Mouse (Mus musculus): ENCODE results near the gene Dnaic1. TPM values are rescaled to one million over a fixed set of nuclear protein-coding genes. Genes with fewer than 3 reads are reported as not detected.

The Dnaic1 gene
- polyA plus RNA-seq, 1 experiment from 2014 or later = 2.4 TPM

DNA sequence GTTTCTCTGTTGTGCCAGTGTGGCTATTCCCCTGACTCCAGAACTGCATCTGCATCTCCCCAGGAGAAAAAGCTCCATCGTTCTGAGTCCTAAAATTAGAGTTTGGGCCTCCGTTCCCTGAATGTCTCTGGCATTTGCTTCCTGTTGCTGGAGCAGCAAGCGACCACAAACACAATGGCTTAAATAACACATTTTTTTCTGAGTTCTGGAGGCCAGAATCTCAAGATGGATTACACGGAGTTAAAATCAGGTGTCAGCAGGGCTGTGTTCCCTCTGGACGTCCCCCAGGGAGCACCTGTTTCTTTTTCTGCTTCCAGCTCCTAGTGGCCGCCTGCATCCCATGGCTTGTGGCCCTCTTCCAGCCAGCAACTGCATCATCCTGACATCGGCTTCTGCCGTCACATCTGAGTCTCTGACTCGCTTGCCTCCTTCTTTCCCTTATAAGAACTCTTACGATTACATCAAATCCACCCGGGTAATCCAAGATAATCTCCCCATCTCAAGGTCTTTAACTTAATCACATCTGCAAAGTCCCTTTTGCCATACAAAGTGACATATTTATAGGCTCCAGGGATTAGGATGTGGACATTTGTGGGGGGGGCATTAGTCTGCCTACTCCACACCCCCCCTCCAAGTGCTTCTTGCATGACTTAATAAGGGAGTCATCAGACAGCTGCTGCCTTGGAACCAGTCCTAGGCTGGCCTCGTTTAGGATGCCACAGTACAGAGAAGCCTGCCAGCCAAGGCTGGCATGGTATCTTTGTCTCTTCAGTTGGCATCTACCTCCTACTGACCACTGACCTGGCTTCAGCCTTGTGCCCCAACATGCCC, 49.6 kb downstream of the Dnaic1 start:
- WGBS = 37% methylated on average over 12 of the region's 12 CpGs
- no peaks in the 10 kb centered on the region for H3K36me3 ChIP-seq
- H3K4me2 ChIP-seq (replicated peaks) = no peak overlapping the region
- peaks cover 23% of the 10 kb centered on the region; the same call in 1 of the 2 replicates for H3K27me3 ChIP-seq
- no peak for ATAC-seq
- H3K9me3 ChIP-seq = no peaks in the 10 kb centered on the region
- H3K9ac ChIP-seq (replicated peaks) = no peak overlapping the region
- no peak overlapping the region for H3K4me3 ChIP-seq (replicated peaks)
- H3K4me1 ChIP-seq (replicated peaks) = peaks cover 37% of the 10 kb centered on the region
- 0 out of 2 replicates have a peak overlapping the region, but pooled peaks have one; percentile 1 for H3K27ac ChIP-seq

DNA sequence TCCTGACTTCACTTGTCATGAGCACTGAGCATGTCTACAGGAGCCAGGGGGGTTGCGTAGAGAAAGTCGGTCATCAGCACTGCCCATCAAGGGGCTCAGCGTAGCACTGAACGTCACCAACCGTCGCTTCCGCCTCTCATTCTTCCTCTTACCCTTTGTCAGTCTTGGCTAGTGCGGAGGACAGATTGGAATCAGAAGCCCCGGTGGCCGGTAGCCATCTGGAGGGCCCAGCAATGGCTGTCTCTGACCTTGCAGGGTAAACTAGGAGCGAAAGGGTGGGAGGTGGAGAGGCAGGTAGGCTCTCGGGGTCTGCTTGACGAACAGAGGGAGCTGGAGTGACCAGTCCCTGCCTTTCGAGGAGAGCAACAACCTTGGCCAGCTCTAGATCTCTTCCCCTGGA, 52.5 kb downstream of the Dnaic1 start:
- Histone ChIP-seq H3K36me3 (no peaks in the 10 kb centered on the region), H3K4me1 (replicated peaks) (peaks cover 23% of the 10 kb centered on the region), H3K27ac (no peak overlapping the region), H3K9me3 (no peaks in the 10 kb centered on the region), H3K4me3 (replicated peaks) (no peak overlapping the region), H3K9ac (replicated peaks) (no peak overlapping the region), H3K27me3 (peaks cover 27% of the 10 kb centered on the region), H3K4me2 (replicated peaks) (no peak overlapping the region)
- ATAC-seq = no peak
- WGBS = 92% methylated on average over 14 of the region's 14 CpGs

DNA sequence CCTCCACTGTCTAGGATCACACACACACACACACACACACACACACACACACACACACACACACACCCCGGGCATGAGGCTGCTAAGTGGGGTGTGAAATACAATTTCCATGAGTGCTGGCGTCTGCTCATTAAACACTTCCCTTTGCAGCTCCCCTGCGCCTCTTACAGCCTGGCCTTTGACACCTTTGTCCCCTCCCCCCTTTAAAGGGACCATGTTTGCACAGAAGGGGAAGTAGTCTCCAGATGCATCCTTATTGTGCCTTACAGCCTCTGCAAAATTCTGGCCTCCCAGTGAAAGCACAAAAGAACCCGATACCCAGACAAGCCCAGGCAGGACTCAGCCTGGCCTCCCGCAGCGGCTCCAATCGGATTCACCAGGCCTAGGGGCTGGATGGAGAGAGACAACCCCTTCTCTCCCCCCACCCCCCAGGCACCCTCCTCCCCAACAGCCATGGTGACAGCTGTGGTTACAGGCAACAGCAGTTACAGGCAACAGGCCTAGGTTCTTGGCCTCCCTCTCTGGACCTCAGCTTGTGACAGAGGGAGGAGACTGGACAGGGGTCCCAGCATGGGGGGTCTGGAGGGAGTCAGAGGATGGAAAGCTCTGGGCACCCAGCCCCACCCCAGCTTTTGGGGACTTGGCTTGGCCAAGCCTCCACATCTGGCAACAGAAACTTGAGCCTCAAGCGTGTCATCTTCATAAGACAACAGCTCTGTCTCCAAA, 58.8 kb downstream of the Dnaic1 start:
- Histone ChIP-seq H3K27ac (peak overlapping the region; percentile 81), H3K9ac (replicated peaks) (peak overlapping the region; percentile 39), H3K27me3 (peaks cover 16% of the 10 kb centered on the region), H3K9me3 (no peaks in the 10 kb centered on the region), H3K4me1 (replicated peaks) (peaks cover 65% of the 10 kb centered on the region), H3K4me3 (replicated peaks) (no peak overlapping the region), H3K4me2 (replicated peaks) (no peak overlapping the region), H3K36me3 (no peaks in the 10 kb centered on the region)
- ATAC-seq = peak; percentile 55
- WGBS = 8% methylated on average over 8 of the region's 8 CpGs

DNA sequence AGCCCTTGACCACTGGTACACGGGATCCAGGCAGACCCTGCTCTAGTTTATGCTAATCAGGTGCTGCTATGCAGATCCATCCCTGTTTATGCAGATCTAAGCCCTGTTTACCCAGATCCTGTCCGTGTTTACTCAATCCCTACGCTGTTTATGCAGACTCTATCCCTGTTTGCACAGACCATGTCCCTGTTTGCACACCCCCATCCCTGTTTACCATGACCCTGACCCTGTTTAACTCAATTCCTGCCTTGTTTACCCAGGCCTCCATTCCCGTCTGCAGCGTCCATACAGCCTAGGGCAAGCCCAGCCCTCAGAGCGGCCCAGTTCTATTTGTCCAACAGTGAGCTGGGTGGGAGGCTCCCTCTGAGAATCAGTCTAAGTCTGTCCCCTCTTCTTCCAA, 60.6 kb downstream of the Dnaic1 start:
- 0 out of 2 replicates have a peak, but pooled peaks have one; percentile 10 for ATAC-seq
- H3K27ac ChIP-seq = peak overlapping the region; percentile 21; the same call in 1 of the 2 replicates
- H3K4me2 ChIP-seq (replicated peaks) = no peak overlapping the region
- WGBS = 26% methylated on average over 6 of the region's 6 CpGs
- H3K27me3 ChIP-seq = peaks cover 11% of the 10 kb centered on the region
- no peak overlapping the region for H3K4me3 ChIP-seq (replicated peaks)
- peaks cover 78% of the 10 kb centered on the region for H3K4me1 ChIP-seq (replicated peaks)
- no peak overlapping the region for H3K9ac ChIP-seq (replicated peaks)
- no peaks in the 10 kb centered on the region for H3K36me3 ChIP-seq
- H3K9me3 ChIP-seq = no peaks in the 10 kb centered on the region

DNA sequence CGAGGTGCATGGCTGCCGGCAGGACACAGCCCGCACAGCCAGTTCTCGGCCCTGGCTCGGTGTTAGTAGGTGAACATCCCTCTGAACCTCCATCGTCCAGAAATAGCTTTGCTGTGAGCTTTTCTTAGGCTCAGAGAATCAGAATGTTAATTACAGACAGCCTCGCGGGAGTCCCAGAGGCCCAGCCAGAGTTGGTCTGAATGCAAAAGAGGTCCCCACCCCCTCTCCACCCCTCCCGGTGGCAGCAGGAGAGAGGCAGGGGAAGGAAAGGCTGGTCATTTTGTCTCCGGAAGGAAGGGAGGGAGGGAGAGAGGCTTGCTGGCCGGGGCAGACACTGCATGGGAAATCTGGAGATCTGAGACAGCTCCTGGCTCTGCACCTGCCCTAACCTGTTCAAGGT, 61.8 kb downstream of the Dnaic1 start:
- Histone ChIP-seq H3K9ac (replicated peaks) (peak overlapping the region; percentile 33; the same call in 1 of the 2 replicates), H3K4me2 (replicated peaks) (peak overlapping the region; percentile 27), H3K36me3 (no peaks in the 10 kb centered on the region), H3K27ac (peak overlapping the region; percentile 83), H3K9me3 (no peaks in the 10 kb centered on the region), H3K4me1 (replicated peaks) (peaks cover 90% of the 10 kb centered on the region), H3K4me3 (replicated peaks) (no peak overlapping the region), H3K27me3 (peaks cover under 1% of the 10 kb centered on the region; the same call in 1 of the 2 replicates)
- ATAC-seq = peak; percentile 44
- WGBS = under 1% methylated on average over 11 of the region's 11 CpGs

DNA sequence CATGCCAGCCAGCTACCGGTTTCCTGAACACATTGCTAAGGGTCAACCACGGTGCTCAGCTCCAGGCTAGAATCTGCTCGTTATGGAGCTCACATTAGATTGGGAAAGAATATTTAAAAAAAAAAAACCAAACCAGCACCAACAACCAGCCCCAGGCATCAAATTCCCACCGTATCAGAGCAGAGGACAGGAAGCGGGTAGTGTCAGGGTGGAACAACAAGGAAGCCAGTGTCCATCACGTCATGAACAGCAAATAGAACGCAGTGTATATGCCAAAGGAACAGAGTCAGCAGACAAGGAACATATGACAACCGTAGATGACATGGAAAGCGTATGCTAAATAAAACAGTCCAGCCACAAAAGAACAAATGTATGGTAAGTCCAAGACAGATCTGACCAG, 63.4 kb downstream of the Dnaic1 start:
- Histone ChIP-seq H3K4me3 (replicated peaks) (no peak overlapping the region), H3K27me3 (0 out of 2 replicates have a peak, but pooled peaks cover 6% of the 10 kb centered on the region), H3K9ac (replicated peaks) (no peak overlapping the region), H3K27ac (no peak overlapping the region), H3K36me3 (peaks cover 10% of the 10 kb centered on the region), H3K9me3 (no peaks in the 10 kb centered on the region), H3K4me2 (replicated peaks) (no peak overlapping the region), H3K4me1 (replicated peaks) (peaks cover 93% of the 10 kb centered on the region)
- no peak for ATAC-seq
- WGBS = 82% methylated on average over 9 of the region's 9 CpGs

DNA sequence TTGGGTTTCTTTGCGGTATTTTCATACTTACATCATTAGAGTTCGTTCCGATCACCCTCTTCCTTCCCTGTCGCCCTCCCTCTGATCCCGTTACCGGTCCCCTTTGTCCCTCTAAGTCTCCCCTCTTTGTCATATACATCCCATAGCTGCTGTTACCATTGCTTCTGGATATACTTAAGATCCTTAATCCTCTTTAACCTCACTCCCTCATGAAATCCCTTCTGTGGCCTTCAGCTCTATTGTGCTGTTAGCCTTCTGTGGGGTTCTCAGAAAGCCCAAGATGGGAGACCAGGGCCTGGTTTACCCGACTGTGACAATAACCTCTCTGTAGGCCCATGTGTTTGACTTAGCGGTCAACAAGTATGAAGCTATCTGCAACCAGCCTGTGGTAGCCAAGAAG, 65.1 kb downstream of the Dnaic1 start:
- peaks cover 92% of the 10 kb centered on the region for H3K4me1 ChIP-seq (replicated peaks)
- ATAC-seq = no peak
- 47% methylated on average over 8 of the region's 8 CpGs for WGBS

DNA sequence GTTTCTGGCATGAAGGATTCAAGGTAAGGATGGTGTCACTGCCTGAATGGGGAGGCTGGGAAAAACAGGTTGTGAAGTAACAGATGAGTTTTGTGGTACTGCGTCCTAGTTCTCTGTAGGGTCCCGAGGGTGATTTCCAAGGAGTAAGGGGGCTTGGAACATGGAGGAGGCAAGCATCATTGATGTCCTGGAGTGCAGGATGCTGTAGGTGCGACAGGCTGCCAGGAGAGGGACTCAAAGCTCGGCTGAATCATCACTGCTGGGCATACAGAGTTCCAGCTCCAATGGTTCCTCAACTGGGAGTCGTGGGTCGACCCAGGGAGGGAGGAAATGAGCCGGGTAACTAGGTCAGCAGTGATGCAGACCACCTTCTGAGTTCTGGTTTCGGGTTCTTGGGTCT, 65.6 kb downstream of the Dnaic1 start:
- Histone ChIP-seq H3K9me3 (no peaks in the 10 kb centered on the region), H3K27ac (no peak overlapping the region), H3K36me3 (peaks cover 10% of the 10 kb centered on the region), H3K4me2 (replicated peaks) (no peak overlapping the region), H3K27me3 (0 out of 2 replicates have a peak, but pooled peaks cover 6% of the 10 kb centered on the region), H3K4me3 (replicated peaks) (no peak overlapping the region), H3K9ac (replicated peaks) (no peak overlapping the region), H3K4me1 (replicated peaks) (peaks cover 86% of the 10 kb centered on the region)
- no peak for ATAC-seq
- 79% methylated on average over 8 of the region's 8 CpGs for whole genome bisulfite sequencing

More for the DNA sequence above, 65.1 kb downstream of the Dnaic1 start:
- Histone ChIP-seq H3K4me2 (replicated peaks) (no peak overlapping the region), H3K27ac (no peak overlapping the region), H3K36me3 (peaks cover 10% of the 10 kb centered on the region), H3K27me3 (0 out of 2 replicates have a peak, but pooled peaks cover 6% of the 10 kb centered on the region), H3K9me3 (no peaks in the 10 kb centered on the region), H3K4me3 (replicated peaks) (no peak overlapping the region), H3K9ac (replicated peaks) (no peak overlapping the region)

DNA sequence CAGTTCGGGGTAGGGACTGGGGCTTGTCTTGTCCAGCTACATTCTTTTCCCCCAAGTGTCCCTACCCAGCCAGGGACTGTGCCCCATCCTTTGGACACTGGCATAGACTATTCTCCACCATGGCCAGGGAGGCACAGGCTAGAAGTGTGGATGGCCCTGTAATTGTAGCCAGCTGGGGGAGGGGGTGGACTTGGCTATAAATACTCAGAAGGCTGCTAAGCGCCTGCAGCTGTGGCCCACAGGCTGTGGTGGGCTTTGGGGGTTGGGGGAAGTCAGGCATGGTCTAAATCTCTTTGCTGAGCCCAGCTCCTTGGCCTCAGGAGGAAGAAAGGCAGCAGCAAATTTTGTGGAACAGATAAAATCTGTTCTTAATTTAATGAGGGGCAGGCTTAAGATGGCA, 66.3 kb downstream of the Dnaic1 start:
- ATAC-seq = no peak
- Histone ChIP-seq H3K27me3 (0 out of 2 replicates have a peak, but pooled peaks cover 6% of the 10 kb centered on the region), H3K9me3 (no peaks in the 10 kb centered on the region), H3K27ac (peak overlapping the region; percentile 68; the same call in 1 of the 2 replicates), H3K9ac (replicated peaks) (peak overlapping the region; percentile 28; the same call in 1 of the 2 replicates), H3K4me1 (replicated peaks) (peaks cover 86% of the 10 kb centered on the region), H3K36me3 (peaks cover 10% of the 10 kb centered on the region), H3K4me2 (replicated peaks) (no peak overlapping the region), H3K4me3 (replicated peaks) (no peak overlapping the region)
- 60% methylated on average over 2 of the region's 2 CpGs for WGBS

DNA sequence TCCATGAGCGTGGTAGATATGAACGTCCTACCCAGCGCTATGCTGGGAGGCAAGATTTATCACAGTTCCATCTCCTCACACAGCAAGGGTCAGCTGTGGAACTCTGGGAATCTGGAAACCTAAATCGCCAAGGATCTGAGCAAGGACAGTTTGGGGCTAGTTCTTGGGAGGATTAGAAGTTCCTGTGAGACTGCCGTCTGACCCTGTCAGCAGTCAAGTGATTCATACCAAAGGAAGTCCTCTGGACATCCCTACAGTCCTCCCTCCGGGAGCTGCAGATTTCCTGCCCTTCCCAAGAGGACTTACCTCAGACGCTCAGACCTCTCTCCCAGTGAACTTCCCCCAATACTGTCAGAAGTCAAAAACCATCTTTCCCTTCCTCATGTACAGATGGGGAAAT, 66.8 kb downstream of the Dnaic1 start:
- Histone ChIP-seq H3K4me1 (replicated peaks) (peaks cover 82% of the 10 kb centered on the region), H3K36me3 (peaks cover 10% of the 10 kb centered on the region), H3K4me2 (replicated peaks) (0 out of 2 replicates have a peak overlapping the region, but pooled peaks have one; percentile 1), H3K9ac (replicated peaks) (peak overlapping the region; percentile 28; the same call in 1 of the 2 replicates), H3K9me3 (no peaks in the 10 kb centered on the region), H3K27me3 (0 out of 2 replicates have a peak, but pooled peaks cover 6% of the 10 kb centered on the region), H3K4me3 (replicated peaks) (no peak overlapping the region), H3K27ac (peak overlapping the region; percentile 68)
- ATAC-seq = no peak
- WGBS = 58% methylated on average over 7 of the region's 7 CpGs

DNA sequence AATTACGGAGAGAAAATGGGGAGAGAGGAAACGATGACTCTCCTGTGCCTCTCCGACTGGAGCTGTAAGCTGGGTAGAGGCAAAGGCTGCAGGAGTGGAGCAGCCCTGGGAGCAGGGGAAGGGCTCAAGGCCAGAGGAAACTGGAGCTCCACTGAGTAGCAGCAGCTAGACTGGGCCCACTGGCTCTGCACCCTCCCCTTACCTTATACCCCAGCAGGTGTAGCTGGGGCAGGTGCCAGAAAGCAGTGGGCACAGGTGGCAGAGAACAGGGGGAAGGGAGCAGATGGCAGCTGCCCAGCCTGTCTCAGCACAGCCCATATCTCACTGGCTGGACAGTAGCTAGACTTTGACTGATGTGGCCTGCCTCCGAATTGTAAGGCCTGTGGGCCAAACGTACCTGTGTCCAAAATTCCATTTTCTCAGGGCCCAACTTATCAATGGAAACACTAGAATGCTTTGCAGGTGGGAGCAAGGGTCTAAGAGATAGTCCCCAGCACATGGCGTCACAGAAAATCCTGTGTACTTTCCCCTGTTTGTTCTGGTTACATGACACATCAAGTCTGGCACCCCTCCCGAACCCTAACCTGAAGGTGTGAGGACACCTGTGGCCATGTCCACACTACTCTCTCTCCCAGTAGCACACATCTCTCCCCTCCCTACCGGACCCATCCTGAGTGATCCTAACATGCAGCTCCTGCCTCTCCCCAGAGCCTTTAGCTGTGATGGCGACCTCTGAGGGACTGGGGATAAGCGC, 67.5 kb downstream of the Dnaic1 start:
- no peak overlapping the region for H3K4me3 ChIP-seq (replicated peaks)
- peaks cover 75% of the 10 kb centered on the region for H3K4me1 ChIP-seq (replicated peaks)
- peaks cover 10% of the 10 kb centered on the region for H3K36me3 ChIP-seq
- ATAC-seq = no peak
- 86% methylated on average over 10 of the region's 10 CpGs for WGBS
- no peaks in the 10 kb centered on the region for H3K9me3 ChIP-seq
- H3K27me3 ChIP-seq = 0 out of 2 replicates have a peak, but pooled peaks cover 6% of the 10 kb centered on the region
- peak overlapping the region; percentile 71; the same call in 1 of the 2 replicates for H3K4me2 ChIP-seq (replicated peaks)
- H3K9ac ChIP-seq (replicated peaks) = peak overlapping the region; percentile 26; the same call in 1 of the 2 replicates
- 0 out of 2 replicates have a peak overlapping the region, but pooled peaks have one; percentile 68 for H3K27ac ChIP-seq

Data from midbrain, embryonic 13.5 days (tissue).